Mouse (Mus musculus): ENCODE data around the gene Ccdc115. TPM values are rescaled to one million over a fixed set of nuclear protein-coding genes. Genes with fewer than 3 reads are reported as not detected.
"Not testable (repeated sequence)": the region's sequence is repeated elsewhere in the genome, so short reads cannot be mapped to it uniquely, and the experiment has no call there.

The Ccdc115 gene
- total RNA-seq, 2 experiments from 2014 or later: 26.6 to 27.7 TPM

DNA sequence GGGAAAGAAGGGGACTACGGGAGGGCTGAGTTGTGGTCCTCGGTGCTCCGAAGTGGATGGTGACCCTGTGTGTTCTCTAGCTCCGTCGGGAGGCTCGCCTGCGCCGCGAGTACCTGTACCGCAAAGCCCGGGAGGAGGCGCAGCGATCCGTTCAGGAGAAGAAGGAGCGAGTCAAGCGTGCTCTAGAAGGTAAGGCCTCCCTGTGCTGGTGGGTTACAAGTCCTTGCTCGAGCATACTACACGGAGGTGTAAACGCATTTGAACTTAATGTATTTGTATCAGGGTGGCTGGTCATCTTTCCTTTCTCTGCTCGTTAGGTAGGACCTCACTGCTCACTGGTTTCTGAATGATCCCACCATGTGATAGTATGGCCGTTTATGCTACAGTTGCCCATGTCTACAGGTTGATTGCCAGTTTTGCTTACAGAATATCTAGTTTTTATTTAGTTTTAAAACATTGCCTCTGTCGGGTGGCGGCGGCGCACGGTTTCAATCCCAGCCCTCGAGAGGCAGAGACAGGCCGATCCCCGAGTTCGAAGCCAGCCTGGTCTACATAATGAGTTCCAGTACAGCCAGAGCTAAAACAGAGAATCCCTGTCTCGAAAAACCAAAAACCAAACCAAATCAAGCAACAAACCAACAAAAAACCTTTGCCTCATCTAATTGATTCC, 624 bp upstream of the Ccdc115 start:
- DNase-seq (ENCODE audit: low spot score in 2 of 2): no peak

DNA sequence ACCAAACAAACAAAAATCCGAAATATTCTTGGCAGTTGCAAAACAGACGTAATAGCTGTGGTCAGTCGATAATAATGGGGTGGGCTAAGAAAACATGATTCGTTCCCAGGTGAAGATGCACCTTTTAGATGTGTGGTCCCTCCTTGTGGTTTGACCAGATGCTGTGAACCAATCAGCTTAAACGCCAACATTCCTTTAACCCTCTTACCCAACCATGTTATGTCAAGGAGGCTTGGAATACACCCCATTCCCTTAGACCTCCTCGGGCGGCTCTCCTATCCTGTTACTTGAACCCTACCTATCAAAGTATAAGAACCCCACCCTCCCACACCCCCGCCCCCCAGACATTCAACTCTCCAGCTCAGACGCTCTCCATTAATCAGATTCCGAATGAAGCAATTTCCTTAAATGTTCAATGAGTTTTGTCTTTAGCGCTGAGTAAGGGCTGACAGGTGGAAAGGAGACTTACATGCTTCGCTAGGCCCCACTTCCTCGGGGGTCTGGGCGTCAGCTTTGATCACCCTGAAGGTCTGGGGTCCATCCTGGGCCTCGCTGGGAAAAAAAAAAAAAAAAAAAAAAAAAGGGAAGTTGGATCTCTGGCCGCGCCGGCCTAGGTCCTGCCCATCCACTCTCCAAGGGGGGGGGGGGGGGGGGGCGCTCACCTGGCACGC, 956 bp downstream of the Ccdc115 start:
- DNase-seq (ENCODE audit: low spot score in 2 of 2): no peak

DNA sequence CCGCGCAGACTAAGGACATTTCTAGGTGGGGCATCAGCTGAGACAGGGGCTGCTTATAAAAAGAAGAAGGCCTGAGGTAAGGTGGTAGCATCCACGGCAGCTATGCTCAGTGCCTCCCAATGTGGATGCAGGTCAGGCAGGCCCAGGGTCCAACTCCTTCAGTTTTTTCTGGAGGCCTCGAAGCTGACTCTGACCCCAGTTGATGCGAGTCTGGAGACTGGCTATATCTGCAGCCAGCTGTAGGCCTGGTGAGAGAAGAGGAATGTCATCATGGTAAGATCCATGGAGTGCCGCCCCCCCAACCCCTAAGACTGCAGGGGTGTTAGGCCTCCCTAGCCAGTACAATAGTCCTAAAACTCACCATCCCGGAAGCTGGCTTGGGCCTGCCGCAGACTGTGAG, 2.1 kb downstream of the Ccdc115 start:
- DNase-seq (ENCODE audit: low spot score in 2 of 2): not testable (repeated sequence)

DNA sequence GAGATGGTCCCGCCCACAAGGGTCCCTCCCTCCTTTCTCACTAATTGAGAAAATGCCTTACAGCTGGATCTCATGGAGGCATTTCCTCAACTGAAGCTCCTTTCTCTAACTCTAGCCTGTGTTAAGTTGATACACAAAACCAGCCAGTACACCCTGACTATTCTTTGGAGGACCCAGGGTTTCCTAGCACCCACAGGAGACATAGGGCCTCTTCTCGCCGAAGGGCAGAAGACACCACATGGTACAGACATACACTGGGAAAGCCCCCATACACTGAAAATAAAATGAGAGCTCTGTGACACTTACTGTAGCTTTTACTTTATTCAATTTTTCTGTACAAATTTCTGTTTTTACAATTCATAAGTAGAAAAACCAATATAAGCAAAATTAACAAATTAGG, 3.1 kb downstream of the Ccdc115 start:
- no peak for DNase-seq (ENCODE audit: low spot score in 2 of 2)

DNA sequence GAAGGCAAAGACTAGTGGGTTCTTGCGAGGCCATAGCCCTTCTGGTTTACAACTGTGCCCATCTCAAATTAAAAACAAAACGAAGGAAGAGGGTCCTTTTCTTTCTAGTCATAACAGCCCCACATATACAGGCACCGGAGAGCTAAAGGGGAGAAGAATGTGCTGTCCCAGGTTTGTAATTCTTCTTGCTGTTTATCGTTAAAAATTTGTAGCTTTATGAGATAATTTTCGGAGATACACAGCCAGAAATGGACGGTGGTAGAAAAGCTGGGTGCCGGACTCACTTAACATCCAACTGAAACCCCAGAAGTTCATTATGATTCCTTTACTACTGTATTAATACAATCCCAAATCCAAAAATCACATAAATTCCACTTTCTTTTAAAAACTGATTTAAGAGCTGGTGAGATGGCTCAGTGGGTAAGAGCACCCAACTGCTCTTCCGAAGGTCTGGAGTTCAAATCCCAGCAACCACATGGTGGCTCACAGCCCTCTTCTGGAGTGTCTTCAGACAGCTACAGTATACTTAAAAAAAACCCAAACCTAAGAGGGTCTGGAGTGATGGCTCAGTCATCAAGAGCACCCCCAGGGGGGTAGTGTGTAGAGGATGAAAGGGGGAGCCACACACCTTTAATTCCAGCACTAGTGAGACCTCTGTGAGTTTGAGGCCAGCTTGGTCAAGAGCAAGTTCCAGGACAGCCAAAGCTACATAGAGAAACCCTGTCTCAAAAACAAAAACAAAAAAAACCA, 3.9 kb downstream of the Ccdc115 start:
- no peak for DNase-seq (ENCODE audit: low spot score in 2 of 2)

DNA sequence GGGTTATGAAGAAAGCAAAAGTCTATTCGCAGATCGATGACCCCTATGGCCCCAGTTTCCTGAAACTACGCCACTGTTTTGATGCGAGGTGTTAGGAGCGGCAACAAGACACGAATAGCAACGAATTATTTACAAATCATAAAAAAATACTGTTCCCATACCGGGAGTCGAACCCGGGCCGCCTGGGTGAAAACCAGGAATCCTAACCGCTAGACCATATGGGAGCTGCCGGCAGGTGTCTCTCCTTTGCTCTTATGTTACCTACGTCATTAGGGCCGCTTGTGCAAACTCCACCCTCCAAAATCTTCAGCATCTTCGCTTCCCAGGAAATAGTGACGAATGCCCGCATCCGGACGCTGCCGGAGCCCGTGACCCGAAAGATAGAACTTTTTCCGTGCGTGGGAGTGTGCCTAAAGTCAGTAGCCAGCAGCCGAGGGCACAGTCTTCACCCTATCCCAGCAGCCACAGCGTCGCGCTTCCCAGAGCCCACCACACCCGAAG, 4.8 kb downstream of the Ccdc115 start:
- peak; percentile 66 to 75 for DNase-seq (ENCODE audit: low spot score in 2 of 2)

DNA sequence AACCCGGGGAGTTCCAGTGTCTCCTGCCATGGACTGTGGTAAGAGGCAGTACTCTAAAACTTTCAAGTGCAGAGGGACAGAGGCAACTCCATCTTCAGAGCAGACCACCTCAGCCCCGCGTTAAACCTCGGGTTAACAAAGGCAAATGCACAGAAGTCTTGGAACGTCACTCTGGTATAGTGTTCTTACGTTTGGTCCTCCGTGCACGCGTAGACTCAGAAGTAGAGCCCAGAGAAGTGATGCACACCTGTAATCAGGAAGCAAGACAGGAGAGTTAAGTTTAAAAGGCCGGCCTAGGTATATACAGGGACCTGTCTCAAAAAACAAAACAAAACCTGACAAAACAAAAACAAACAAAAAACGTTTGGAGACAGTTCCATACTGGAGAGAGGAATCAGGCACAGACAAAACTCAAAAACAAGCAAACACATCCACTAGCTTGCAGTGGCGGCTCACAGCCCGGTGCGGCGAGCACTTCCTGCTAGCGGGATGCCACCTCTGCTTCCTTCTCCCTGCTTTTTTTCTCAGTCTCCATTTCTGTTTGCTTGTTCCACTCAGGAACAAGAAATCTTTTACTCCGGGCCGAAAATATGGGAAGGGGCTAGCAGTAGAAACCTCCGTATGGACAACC, 5.5 kb downstream of the Ccdc115 start:
- no peak for DNase-seq (ENCODE audit: low spot score in 2 of 2)

DNA sequence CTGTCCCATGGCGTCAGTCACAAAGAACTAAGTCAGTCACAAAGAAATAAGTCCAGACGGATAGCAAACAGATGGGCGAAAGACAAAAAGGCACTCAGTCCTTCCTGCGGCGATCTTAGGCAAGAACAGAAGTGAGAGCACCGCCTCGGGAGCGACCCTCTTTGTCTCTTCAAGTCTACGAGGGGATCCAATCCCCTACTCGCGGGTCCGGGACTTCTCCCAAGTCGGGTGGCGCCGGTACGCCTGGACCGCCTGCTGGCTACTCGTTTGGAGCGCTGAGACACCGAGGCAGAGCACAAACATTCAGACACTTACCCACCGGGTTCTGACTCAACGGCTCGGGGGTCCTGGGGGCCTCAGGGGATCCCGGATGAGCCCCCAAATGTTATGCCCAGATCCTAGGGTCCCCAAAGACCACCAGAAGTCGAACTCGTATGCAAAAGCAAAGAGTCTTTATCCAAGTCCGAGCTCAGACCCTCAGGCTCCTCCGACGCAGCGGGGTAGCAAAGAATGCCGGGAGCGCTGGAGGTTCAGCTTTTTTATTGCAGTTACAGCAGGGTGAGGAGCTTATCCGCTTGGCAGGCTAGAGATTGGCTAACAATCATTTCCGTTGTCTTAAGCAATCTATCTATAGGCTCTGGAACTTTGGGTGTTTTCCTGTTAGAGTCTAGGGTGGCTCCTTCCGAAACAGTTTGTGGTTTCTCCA, 6.5 kb downstream of the Ccdc115 start:
- no peak for DNase-seq (ENCODE audit: low spot score in 2 of 2)

DNA sequence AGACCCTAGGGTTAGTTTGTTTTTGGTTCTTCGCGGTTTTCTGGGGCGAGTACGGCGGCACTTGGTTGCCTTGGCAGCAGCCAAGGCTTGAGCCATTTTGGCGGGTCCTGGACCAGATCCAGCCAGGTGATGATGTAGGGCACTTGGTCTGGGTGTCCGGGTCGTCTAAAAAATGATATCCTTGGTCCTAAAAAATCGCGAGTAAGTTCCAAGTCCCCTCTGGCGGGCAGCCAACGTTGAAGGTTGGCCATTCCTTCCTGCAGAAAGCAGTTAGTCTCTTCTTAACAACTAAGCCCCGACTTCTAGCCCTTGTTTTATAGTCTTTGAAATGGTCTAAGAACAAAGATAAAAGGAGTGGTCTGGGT, 7.1 kb downstream of the Ccdc115 start:
- no peak for DNase-seq (ENCODE audit: low spot score in 2 of 2)

DNA sequence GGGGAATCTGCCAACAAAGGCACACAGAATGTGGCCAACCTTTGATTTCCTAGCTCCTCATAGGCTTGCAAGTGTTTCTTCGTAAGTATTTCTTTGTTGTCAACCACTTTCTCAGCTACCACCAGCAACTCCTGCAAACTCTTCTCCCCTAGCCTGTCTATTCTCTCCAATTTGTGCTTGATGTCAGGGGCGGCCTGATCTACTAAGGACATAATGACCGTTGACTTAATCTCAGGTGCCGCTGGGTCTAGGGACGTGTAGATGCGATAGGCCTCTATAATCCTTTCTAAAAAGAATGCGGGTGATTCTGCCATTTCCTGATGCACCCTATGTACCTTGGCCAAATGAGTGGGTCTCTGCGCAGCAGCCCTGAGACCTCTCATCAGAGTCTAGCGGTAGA, 8.0 kb downstream of the Ccdc115 start:
- no peak for DNase-seq (ENCODE audit: low spot score in 2 of 2)

DNA sequence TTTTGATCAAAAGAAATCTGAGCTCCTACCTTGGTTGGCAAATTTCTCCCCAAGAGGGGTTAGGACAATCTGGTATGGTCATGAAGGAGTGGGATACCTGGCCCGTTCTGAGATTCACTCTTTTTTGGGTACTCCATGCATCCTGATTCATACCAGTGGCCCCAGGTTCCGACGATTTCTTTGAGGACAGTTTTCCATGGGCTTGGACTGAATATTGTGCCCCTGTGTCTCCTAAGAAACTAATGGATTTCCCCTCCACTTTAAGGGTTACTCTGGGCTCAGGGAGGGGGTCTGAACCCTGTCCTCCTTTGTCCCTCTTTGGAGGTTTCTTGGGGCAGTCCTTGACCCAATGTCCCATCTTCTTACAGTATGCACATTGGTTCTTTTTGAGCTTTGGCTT, 8.5 kb downstream of the Ccdc115 start:
- no peak for DNase-seq (ENCODE audit: low spot score in 2 of 2)

DNA sequence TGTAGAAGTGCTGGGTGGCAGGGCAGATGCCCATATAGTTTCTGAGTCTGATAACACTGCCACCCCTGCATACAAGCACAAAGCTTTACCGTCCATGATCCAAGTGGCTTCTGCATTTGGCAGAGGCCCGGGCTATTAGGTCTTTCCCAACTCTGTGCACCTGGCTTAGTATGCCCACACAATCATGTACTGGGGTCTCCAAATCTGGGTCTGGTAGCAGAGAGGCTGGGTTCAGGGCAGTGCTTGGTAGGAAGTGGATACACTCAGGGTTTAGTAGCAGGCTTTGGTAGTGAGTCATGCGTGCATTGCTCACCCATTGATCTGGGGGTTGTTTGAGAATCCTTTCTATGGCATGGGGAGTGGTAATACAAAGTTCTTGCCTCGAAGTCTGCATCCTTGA, 10.2 kb downstream of the Ccdc115 start:
- no peak for DNase-seq (ENCODE audit: low spot score in 2 of 2)

DNA sequence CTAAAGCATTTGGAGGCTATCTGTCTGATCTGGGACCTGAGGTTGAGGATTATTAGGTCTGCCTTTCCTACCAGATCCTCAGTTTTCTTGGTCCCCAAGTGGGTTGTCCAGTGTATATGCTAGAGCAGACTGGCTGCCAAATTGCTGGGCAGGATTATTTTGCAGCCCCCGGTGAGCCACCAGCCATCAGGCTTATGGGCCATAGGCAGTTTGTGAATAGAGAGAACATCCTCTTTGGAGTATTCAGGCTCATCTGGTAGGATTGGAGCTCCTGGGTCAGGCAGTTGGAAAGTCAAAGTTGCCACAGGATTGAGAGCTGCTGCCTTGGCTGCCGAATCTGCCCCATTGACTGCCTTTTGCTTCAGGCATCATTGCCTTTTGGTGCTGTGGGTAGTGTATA, 11.0 kb downstream of the Ccdc115 start:
- no peak for DNase-seq (ENCODE audit: low spot score in 2 of 2)

DNA sequence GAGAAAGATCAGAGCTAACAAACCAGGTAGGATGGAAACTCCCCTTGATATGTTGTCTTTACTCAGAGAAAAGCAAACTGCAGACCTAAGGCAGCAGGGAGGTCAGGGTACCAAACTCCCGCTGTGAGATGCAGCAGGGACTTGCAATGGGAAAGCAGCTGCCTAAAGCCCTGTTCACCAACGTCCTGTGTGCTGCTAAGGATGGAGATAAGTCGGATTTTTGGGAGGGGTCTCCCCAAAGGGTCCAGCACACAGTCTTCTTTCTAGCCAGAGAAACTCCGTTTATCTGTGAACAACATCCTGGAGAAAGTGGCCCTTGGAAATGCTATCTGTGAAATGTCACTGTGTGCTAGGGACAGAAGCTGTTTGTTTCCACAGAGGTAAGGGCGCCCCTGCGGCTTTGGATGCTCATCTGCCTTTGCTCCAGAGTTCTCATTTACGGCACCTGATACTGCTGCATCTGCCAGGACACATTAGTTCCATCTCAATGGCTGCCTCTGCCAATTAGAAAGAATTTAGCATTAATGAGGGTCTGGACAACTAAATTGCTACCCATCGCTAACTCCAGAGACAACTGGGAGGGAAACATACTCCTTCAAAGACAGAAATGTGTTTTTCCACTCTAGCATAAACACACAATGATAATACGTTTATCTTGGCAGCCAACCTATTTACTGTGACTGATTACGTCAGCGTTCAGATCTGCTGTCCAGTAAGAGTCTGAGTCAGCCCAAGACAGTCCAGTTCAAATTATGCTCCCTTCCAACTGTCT, 40.1 kb downstream of the Ccdc115 start:
- no peak for DNase-seq (ENCODE audit: low spot score in 2 of 2)

DNA sequence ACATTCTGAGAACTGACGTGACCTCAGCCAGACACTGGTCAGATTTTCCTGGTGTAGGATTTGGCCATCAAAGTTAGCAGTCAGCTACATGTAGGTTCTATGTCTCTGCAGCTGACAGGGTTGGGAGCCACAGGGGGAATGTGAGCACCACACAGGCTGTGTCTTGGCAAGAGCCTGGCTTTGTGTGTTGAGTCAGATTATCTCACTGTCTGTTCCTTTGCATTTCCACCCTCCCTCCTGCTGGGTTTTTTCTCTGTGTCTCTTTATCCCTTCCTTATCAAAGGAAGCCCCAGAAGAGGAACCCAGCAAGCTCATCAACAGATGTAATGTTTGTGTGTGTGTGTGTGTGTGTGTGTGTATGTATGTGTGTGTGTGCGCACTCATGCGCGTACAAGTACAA, 43.2 kb downstream of the Ccdc115 start:
- DNase-seq (ENCODE audit: low spot score in 2 of 2): no peak

DNA sequence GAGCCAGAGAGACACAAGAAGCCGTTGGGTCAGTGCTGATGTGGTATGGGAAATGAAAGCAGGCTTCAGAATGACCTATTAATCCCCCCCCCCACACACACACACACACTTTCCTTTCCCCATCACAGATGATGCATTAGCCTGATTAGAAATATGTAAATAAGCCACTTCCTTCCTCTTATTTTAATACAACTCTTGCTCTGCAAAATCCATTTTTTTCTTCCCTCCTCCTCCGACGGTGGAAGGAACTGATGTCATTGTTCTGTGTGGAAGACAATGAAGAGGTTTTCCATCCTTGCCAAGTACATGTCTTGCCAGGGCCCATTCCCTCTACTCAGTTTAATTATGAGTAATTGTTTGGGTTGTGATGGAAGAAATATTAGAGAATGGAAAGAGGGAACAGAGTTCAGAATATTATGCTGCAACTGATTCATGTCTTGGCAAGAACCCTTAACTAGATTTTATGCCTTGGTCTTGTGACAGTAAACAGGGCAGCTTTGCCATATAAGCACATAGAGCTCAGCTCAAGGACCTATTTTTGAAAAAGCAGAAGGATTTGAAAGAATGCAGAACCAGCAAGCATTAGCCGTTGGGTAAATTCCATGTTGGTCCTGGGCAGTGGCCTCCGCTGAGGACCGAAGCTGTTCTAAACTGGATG, 50.1 kb downstream of the Ccdc115 start:
- DNase-seq (ENCODE audit: low spot score in 2 of 2): no peak

DNA sequence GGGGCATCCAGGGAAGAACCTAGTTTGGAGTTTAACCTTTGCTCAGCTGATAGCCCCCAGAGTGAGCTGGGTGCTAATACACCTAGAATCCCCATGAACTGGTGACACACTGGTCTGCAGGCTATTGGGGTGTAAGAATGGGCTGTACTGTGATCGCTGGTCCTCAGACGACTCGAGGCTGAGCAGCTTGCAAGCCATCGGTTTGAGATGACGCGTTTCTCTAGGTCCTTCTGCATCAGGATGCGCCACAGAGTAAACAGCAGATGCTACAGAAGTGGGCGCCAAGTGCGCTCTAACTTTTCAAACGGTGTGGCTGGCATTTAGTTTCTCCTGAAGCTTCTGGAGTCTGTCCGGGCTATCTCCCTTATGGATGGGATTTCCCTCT, 50.6 kb downstream of the Ccdc115 start:
- DNase-seq (ENCODE audit: low spot score in 2 of 2): no peak

DNA sequence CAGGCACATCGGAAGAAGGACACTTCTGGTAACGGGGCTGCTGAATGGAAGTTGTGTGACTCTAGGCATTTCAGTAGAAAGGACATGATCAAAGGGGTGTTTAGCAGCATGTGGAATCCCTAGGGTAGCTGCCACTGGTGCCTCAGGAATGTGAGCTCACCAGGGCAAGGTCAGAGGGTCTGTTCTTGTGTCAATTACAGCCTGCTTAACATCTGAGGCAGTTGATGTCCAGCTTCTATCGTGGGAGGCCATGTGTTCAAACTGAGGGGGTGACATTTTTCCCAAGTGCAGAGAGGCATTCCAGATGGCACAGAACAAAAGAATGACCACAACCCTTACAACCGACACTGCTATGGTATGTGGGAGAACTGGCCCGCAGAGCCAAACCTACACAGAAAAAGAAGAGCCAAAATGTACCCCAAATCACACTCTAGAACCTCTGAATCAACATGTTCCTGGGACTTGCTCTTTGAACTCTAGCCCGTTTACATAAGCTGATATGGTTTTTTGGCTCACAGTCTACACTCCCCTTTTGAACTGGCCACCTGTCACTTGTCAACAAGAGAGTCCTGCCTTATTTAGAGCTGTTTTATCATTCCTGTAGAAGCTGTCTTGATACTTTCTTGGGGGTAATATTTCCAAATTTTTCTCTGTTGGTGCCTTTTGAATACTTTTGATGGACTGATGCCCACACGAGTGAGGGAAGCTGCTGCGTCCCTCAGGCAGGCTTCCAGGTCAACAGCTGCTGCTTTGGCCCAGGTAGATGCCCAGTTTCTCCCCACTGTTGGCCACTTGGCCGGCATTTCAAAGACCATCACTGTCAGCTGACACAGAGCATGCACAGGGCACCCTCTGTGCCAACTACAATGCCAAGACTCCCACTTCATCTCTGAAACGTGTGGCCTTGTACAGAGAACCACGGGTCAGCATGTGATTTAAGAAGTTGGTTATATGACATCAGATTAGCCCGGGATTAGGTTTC, 51.8 kb downstream of the Ccdc115 start:
- DNase-seq (ENCODE audit: low spot score in 2 of 2): no peak

Measured in adrenal gland, postnatal 4 days (tissue).